In genomic region chr10:117126719-117127118, GRCm38 (mm10) we compare ENCODE assay signal across 18 mouse cellular contexts. TPM values are rescaled to one million over a fixed set of nuclear protein-coding genes. Genes with fewer than 3 reads are reported as not detected.
DNase-seq lines count a peak whose midpoint lies in the region; ATAC-seq and TF ChIP-seq lines count a peak whose summit lies in the region.
"Had no signal": no experiment of that assay in that cellular context is flagged by ENCODE, and none has a peak within 500 bp of the region (broad histone marks: within the 10 kb centered on the region; RNA-seq: fewer than 3 reads in every experiment).

No protein-coding gene starts in this region.

- H3K27ac ChIP-seq in heart, embryonic 14.5 days (replicated peaks in 1 of 2; ENCODE audit: control insufficient read depth in 1 of 2, insufficient read depth in 1 of 2, low read depth in 2 of 2, low read length in 2 of 2) = peak overlapping the region; percentile 86 to 88
- no peak overlapping the region for H3K27ac ChIP-seq in lung, postnatal 0 days (ENCODE audit: low read length)
- no peak overlapping the region for H3K27ac ChIP-seq in forebrain, embryonic 15.5 days (replicated peaks)
- H3K27ac ChIP-seq: embryonic facial prominence, embryonic 12.5 days; forebrain, embryonic 13.5 days; intestine, embryonic 15.5 days; kidney, embryonic 15.5 days had no signal

- H3K9ac ChIP-seq in heart, embryonic 14.5 days (ENCODE audit: low read length) = peak overlapping the region; percentile 50; the same call in 1 of the 2 replicates
- H3K9ac ChIP-seq in lung, postnatal 0 days (replicated peaks; ENCODE audit: low read depth) = no peak overlapping the region
- no peak overlapping the region for H3K9ac ChIP-seq in forebrain, embryonic 15.5 days (replicated peaks)
- H3K9ac ChIP-seq: embryonic facial prominence, embryonic 12.5 days; forebrain, embryonic 13.5 days; intestine, embryonic 15.5 days; kidney, embryonic 15.5 days had no signal

- TF ChIP-seq CTCF in lung, postnatal 0 days (IDR thresholded peaks at IDR 0.05) = no peak

- peaks cover 15 to 31% of the 10 kb centered on the region in 2 experiments for H3K4me1 ChIP-seq in heart, embryonic 14.5 days (ENCODE audit: control insufficient read depth in 2 of 2, insufficient read depth in 2 of 2, low read length in 2 of 2)
- H3K4me1 ChIP-seq in lung, postnatal 0 days (ENCODE audit: insufficient read depth, low read depth, low read length) = 0 out of 2 replicates have a peak, but pooled peaks cover 7% of the 10 kb centered on the region
- no peaks in the 10 kb centered on the region for H3K4me1 ChIP-seq in forebrain, embryonic 15.5 days
- H3K4me1 ChIP-seq: forebrain, embryonic 13.5 days; intestine, embryonic 15.5 days had no signal

- no peak; the same call in 1 of the 2 replicates for ATAC-seq in heart, embryonic 14.5 days (ENCODE audit: insufficient number of reproducible peaks, insufficient read depth, low FRiP score, low read depth)
- ATAC-seq in lung, postnatal 0 days = peak; percentile 52
- ATAC-seq in forebrain, embryonic 15.5 days (replicated peaks) = no peak
- ATAC-seq: forebrain, embryonic 13.5 days; intestine, embryonic 15.5 days had no signal

- DNase-seq in adrenal gland, postnatal 14 days = peak; percentile 45
- no peak for DNase-seq in adrenal gland, postnatal 10 days
- no peak for DNase-seq in heart, postnatal 14 days
- peak; percentile 31 for DNase-seq in lung, postnatal 0 days (ENCODE audit: low spot score)
- DNase-seq in lung, postnatal 4 days = no peak
- DNase-seq: cerebellum, adult 9-11 months; gastrocnemius, postnatal 36 days; lung, postnatal 14 days; right cerebral cortex, postnatal 25 days; thymus, postnatal 36 days had no signal

- H3K9me3 ChIP-seq in heart, embryonic 14.5 days (ENCODE audit: control insufficient read depth, low read length) = no peaks in the 10 kb centered on the region
- H3K9me3 ChIP-seq in lung, postnatal 0 days (ENCODE audit: low read length) = no peaks in the 10 kb centered on the region
- H3K9me3 ChIP-seq in forebrain, embryonic 15.5 days = no peaks in the 10 kb centered on the region
- H3K9me3 ChIP-seq: embryonic facial prominence, embryonic 12.5 days; forebrain, embryonic 13.5 days; G1E; intestine, embryonic 15.5 days; kidney, embryonic 15.5 days had no signal

- intact Hi-C loops in heart, postnatal 14 days (cut with DNase I) = no loop called here

- 0 out of 2 replicates have a peak overlapping the region, but pooled peaks have one; percentile 18 for H3K4me2 ChIP-seq in heart, embryonic 14.5 days (ENCODE audit: low read length)
- no peak overlapping the region for H3K4me2 ChIP-seq in lung, postnatal 0 days (replicated peaks; ENCODE audit: low read depth, low read length)
- no peak overlapping the region for H3K4me2 ChIP-seq in forebrain, embryonic 15.5 days (replicated peaks)
- H3K4me2 ChIP-seq: embryonic facial prominence, embryonic 12.5 days; forebrain, embryonic 13.5 days; intestine, embryonic 15.5 days; kidney, embryonic 15.5 days had no signal

- no peaks in the 10 kb centered on the region for H3K27me3 ChIP-seq in heart, embryonic 14.5 days (ENCODE audit: control insufficient read depth, insufficient read depth, low read length)
- no peaks in the 10 kb centered on the region for H3K27me3 ChIP-seq in lung, postnatal 0 days (replicated peaks; ENCODE audit: insufficient read depth, low read length)
- no peaks in the 10 kb centered on the region for H3K27me3 ChIP-seq in forebrain, embryonic 15.5 days
- H3K27me3 ChIP-seq: embryonic facial prominence, embryonic 12.5 days; forebrain, embryonic 13.5 days; intestine, embryonic 15.5 days; kidney, embryonic 15.5 days had no signal

- TF ChIP-seq EP300 in lung, postnatal 0 days (IDR thresholded peaks at IDR 0.05) = no peak

- 90% methylated on average over 1 of the region's 1 CpGs for WGBS in heart, embryonic 14.5 days
- WGBS in lung, postnatal 0 days = 96% methylated on average over 1 of the region's 1 CpGs
- WGBS in forebrain, embryonic 15.5 days = 88% methylated on average over 1 of the region's 1 CpGs

- no peak overlapping the region for H3K4me3 ChIP-seq in heart, embryonic 14.5 days (ENCODE audit: control insufficient read depth in 1 of 2, insufficient read depth in 1 of 2, low read depth in 1 of 2, low read length in 2 of 2)
- H3K4me3 ChIP-seq in lung, postnatal 0 days (ENCODE audit: low read depth, low read length) = no peak overlapping the region
- no peak overlapping the region for H3K4me3 ChIP-seq in forebrain, embryonic 15.5 days
- H3K4me3 ChIP-seq: embryonic facial prominence, embryonic 12.5 days; erythroblast, embryonic 14.5 days; forebrain, embryonic 13.5 days; intestine, embryonic 15.5 days; kidney, embryonic 15.5 days had no signal

- 0 out of 2 replicates have a peak, but pooled peaks cover 7% of the 10 kb centered on the region for H3K36me3 ChIP-seq in heart, embryonic 14.5 days (ENCODE audit: control insufficient read depth, insufficient read depth, low read length)
- no peaks in the 10 kb centered on the region for H3K36me3 ChIP-seq in lung, postnatal 0 days (ENCODE audit: insufficient read depth, low read length)
- H3K36me3 ChIP-seq in forebrain, embryonic 15.5 days = no peaks in the 10 kb centered on the region
- H3K36me3 ChIP-seq: intestine, embryonic 15.5 days had no signal

RNA-seq across cellular contexts. Expression of gene Frs2, which starts 21.6 kb away (rescaled TPM):
- total RNA-seq in adrenal gland, postnatal 14 days (2021) = 26.4 and 30.9 TPM in 2 replicates
- 10 to 100 TPM; 24.0 to 26.4 TPM for total RNA-seq in adrenal gland, postnatal 10 days (2021)
- polyA plus RNA-seq in heart, embryonic 14.5 days (2014; fragmentation: Nextera tagmentation; extraction: Ambion mirVana) = 25.4 and 26.1 TPM in 2 replicates
- 10 to 100 TPM; 17.9 to 19.5 TPM for total RNA-seq in heart, postnatal 14 days (2021)
- polyA plus RNA-seq in lung, postnatal 0 days (2015; fragmentation: Nextera tagmentation; extraction: Ambion mirVana) = 18.8 and 21.9 TPM in 2 replicates
- polyA plus RNA-seq in forebrain, embryonic 15.5 days (2015; fragmentation: Nextera tagmentation; extraction: Ambion mirVana) = 20.0 and 23.7 TPM in 2 replicates

Comparison
In these comparisons a context has a peak if more than half of its experiments do, and no peak if none do; other contexts are left out.
1. DNase-seq: peak in adrenal gland, postnatal 14 days (single experiment) and lung, postnatal 0 days (single experiment); none in adrenal gland, postnatal 10 days (single experiment), heart, postnatal 14 days (0 of 2) and lung, postnatal 4 days (0 of 2).
2. H3K27ac ChIP-seq: peak in heart, embryonic 14.5 days (2 of 2); none in lung, postnatal 0 days (single experiment) and forebrain, embryonic 15.5 days (single experiment).